Mouse (Mus musculus): ENCODE data around the gene Tm6sf2.

GRCm38 (mm10) chr8:70081976-70082375 lies 9.3 kb downstream of the Tm6sf2 start:
- TF ChIP-seq CTCF (IDR thresholded peaks at IDR 0.05; ENCODE audit: control insufficient read depth, insufficient read depth, insufficient read length): no peak
- TF ChIP-seq CEBPB (IDR thresholded peaks at IDR 0.05; ENCODE audit: low read depth): no peak
- no peak for TF ChIP-seq USF1 (IDR thresholded peaks at IDR 0.05; ENCODE audit: low read depth)
- no peak for TF ChIP-seq MYOG (IDR thresholded peaks at IDR 0.05; ENCODE audit: control insufficient read depth, extremely low read depth, insufficient read length)
- no peak for TF ChIP-seq MYOD1 (IDR thresholded peaks at IDR 0.05; ENCODE audit: control insufficient read depth, insufficient read length, low read depth)
- no peak for TF ChIP-seq MAX (IDR thresholded peaks at IDR 0.05)

Data from C2C12 (cell line).